Mouse (Mus musculus) lung, postnatal 0 days (tissue): ENCODE data around the gene Avp.

ENCODE experiments used
- CTCF ChIP-seq: IDR thresholded peaks from 2 replicates; pipeline ENCODE4 v1.5.1; 2016; ENCODE audit warnings: antibody characterized with exemption, mild to moderate bottlenecking
- EP300 ChIP-seq: IDR thresholded peaks from 2 replicates; pipeline ENCODE4 v1.6.1; 2016; ENCODE audit warnings: antibody characterized with exemption, mild to moderate bottlenecking, control low read depth

- TF ChIP-seq EP300 (no peak), CTCF (peak; percentile 69)
Measured at GRCm38 (mm10) chr2:130563212-130564055, 18.9 kb downstream of the Avp start, which contains the start of gene Mrps26.
